Mouse (Mus musculus) heart, adult 2 months (tissue): ENCODE results near the gene Jaml. TPM values are rescaled to one million over a fixed set of nuclear protein-coding genes. Genes with fewer than 3 reads are reported as not detected.
A peak's percentile ranks its signal among the peaks of the same experiment; 100 is the strongest.
"Not testable (repeated sequence)": the region's sequence is repeated elsewhere in the genome, so short reads cannot be mapped to it uniquely, and the experiment has no call there.

Source experiments
- DNase-seq, 2 experiments: peaks; one replicate each; pipeline ENCODE4 v3.0.0; 2021
- H3K27ac ChIP-seq: fragments of 200-600 bp; 2 replicates; pipeline ENCODE4 v1.8.1; 2022
- H3K27me3 ChIP-seq: fragments of 200-500 bp; 2 replicates; pipeline ENCODE4 v1.6.1; 2012; ENCODE audit warnings: mild to moderate bottlenecking, low read length, inconsistent platforms, mixed read lengths; ENCODE audit not compliant: control insufficient read depth, insufficient read depth
- H3K36me3 ChIP-seq: fragments of 200-500 bp; 2 replicates; pipeline ENCODE4 v1.6.1; 2012; ENCODE audit warnings: low read length, inconsistent platforms; ENCODE audit not compliant: control insufficient read depth, insufficient read depth
- H3K4me1 ChIP-seq: fragments of 200-500 bp; 2 replicates; pipeline ENCODE4 v1.6.1; 2011; ENCODE audit warnings: low read length; ENCODE audit not compliant: control insufficient read depth, insufficient read depth
- H3K4me3 ChIP-seq: fragments of 200-600 bp; 2 replicates; pipeline ENCODE4 v1.8.1; 2022
- H3K79me2 ChIP-seq: fragments of 200-500 bp; replicated peaks from 2 replicates; pipeline ENCODE4 v1.6.1; 2012; ENCODE audit warnings: mild to moderate bottlenecking, inconsistent platforms, low read length, moderate library complexity, mixed read lengths; ENCODE audit not compliant: control insufficient read depth, insufficient read depth
- H3K9ac ChIP-seq: fragments of 200-500 bp; 2 replicates; pipeline ENCODE4 v1.6.1; 2012; ENCODE audit warnings: low read depth, mild to moderate bottlenecking, control low read depth, inconsistent platforms, low read length, mixed read lengths
- CTCF ChIP-seq: fragments of 200-600 bp; IDR thresholded peaks from 2 replicates; pipeline ENCODE4 v1.8.1; 2022; ENCODE audit warnings: antibody characterized with exemption, mild to moderate bottlenecking, moderate library complexity
- EP300 ChIP-seq: fragments of 200-500 bp; IDR thresholded peaks from 2 replicates; pipeline ENCODE4 v1.6.1; 2011; ENCODE audit warnings: low read depth, low read length, control low read depth; ENCODE audit not compliant: insufficient read depth
- POLR2A ChIP-seq: fragments of 200-500 bp; IDR thresholded peaks from 2 replicates; pipeline ENCODE4 v1.6.1; 2011; ENCODE audit warnings: mild to moderate bottlenecking, low read depth, low read length, control low read depth; ENCODE audit not compliant: insufficient read depth
- WGBS: fragments of 180-500 bp; shearing (Covaris S2); methylation state at CpG from one replicate; pipeline ENCODE4 v1.1.7; 2018; 5-methylcytosine and 5-hydroxymethylcytosine counted together
- intact Hi-C: fragments of 180-260 bp; cut with DNase I; formaldehyde crosslinking; loops from one replicate; pipeline ENCODE4 v1.15.1; 2025
- long read RNA-seq: library from polyadenylated mRNA; stranded (forward); transcript quantifications from one replicate; pipeline ENCODE4 v2.0.0, GENCODE M21; 2021
- polyA plus RNA-seq: library from polyadenylated mRNA; depleted of rRNA; stranded (reverse); fragments of >200 nt; gene quantifications from 2 replicates; pipeline ENCODE4 v1.2.3, GENCODE M21; 2012; rRNA removed
- total RNA-seq, 2 experiments: library from RNA; stranded (reverse); gene quantifications; 2 replicates each; pipeline ENCODE4 v1.2.3; 2021

Gene Jaml
- total RNA-seq (under 1 TPM; 0.20 to 0.29 TPM), polyA plus RNA-seq (0.14 and 0.18 TPM in 2 replicates)
- long read RNA-seq, result 0 reads

GRCm38 (mm10) chr9:45079011-45079410 is at the start of gene Jaml:
Gene Jaml (plus strand): TSS chr9:45079183.
- Histone ChIP-seq H3K79me2 (no peaks in the 10 kb centered on the region), H3K27ac (no peak within 1 kb of the TSS), H3K4me1 (no peaks in the 10 kb centered on the region), H3K36me3 (no peaks in the 10 kb centered on the region), H3K9ac (no peak within 1 kb of the TSS), H3K4me3 (no peak within 1 kb of the TSS), H3K27me3 (peaks cover 3% of the 10 kb centered on the region; the same call in 1 of the 2 replicates)
- peak in 1 of 2 experiments; percentile 18 for DNase-seq
- intact Hi-C loops, result loop anchor here (5.0 kb wide), 1 partner anchor 843 kb away; no protein-coding TSS in a partner anchor
- TF ChIP-seq EP300 (no peak), POLR2A (no peak), CTCF (no peak)
- 75% methylated on average over 5 of the region's 5 CpGs for WGBS

GRCm38 (mm10) chr9:45030341-45030740 is 48.6 kb upstream of the Jaml start:
- DNase-seq, result no peak
- no peak overlapping the region for H3K9ac ChIP-seq
- H3K4me3 ChIP-seq, result no peak overlapping the region
- TF ChIP-seq CTCF (no peak), EP300 (no peak), POLR2A (no peak)
- no peaks in the 10 kb centered on the region for H3K36me3 ChIP-seq
- 49% methylated on average over 6 of the region's 6 CpGs for WGBS
- H3K4me1 ChIP-seq, result no peaks in the 10 kb centered on the region
- no peaks in the 10 kb centered on the region for H3K79me2 ChIP-seq
- H3K27ac ChIP-seq, result no peak overlapping the region
- intact Hi-C loops, result no loop called here
- H3K27me3 ChIP-seq, result peaks cover 1% of the 10 kb centered on the region; the same call in 1 of the 2 replicates

- H3K4me1 ChIP-seq, result no peaks in the 10 kb centered on the region
- H3K27ac ChIP-seq, result no peak overlapping the region
- no peak overlapping the region for H3K4me3 ChIP-seq
- H3K36me3 ChIP-seq, result no peaks in the 10 kb centered on the region
- no peak overlapping the region for H3K9ac ChIP-seq
- peaks cover 1% of the 10 kb centered on the region; the same call in 1 of the 2 replicates for H3K27me3 ChIP-seq
- 26% methylated on average over 2 of the region's 2 CpGs for WGBS
- intact Hi-C loops, result no loop called here
- H3K79me2 ChIP-seq, result no peaks in the 10 kb centered on the region
- TF ChIP-seq POLR2A (no peak), CTCF (no peak), EP300 (no peak)
- DNase-seq, result no peak
These were observed 46.7 kb upstream of the Jaml start for GRCm38 (mm10) chr9:45032261-45032660.

GRCm38 (mm10) chr9:45034526-45034925 is 44.5 kb upstream of the Jaml start:
- no peak for DNase-seq
- Histone ChIP-seq H3K4me1 (no peaks in the 10 kb centered on the region), H3K27ac (no peak overlapping the region), H3K27me3 (peaks cover 1% of the 10 kb centered on the region; the same call in 1 of the 2 replicates), H3K9ac (no peak overlapping the region), H3K36me3 (no peaks in the 10 kb centered on the region), H3K79me2 (no peaks in the 10 kb centered on the region), H3K4me3 (no peak overlapping the region)
- intact Hi-C loops, result no loop called here
- WGBS, result 82% methylated on average over 3 of the region's 3 CpGs
- TF ChIP-seq EP300 (no peak), CTCF (no peak), POLR2A (no peak)

GRCm38 (mm10) chr9:45037803-45038202 is 41.2 kb upstream of the Jaml start:
- H3K9ac ChIP-seq, H3K4me1 ChIP-seq, H3K27ac ChIP-seq, H3K79me2 ChIP-seq, intact Hi-C loops, H3K36me3 ChIP-seq, H3K4me3 ChIP-seq, DNase-seq: not testable (repeated sequence)
- peaks cover 11% of the 10 kb centered on the region for H3K27me3 ChIP-seq
- WGBS, result 63% methylated on average over 1 of the region's 1 CpGs

- H3K79me2 ChIP-seq, result no peaks in the 10 kb centered on the region
- no peak within 1 kb of the TSS for H3K27ac ChIP-seq
- H3K4me1 ChIP-seq, result no peaks in the 10 kb centered on the region
- peaks cover 9% of the 10 kb centered on the region for H3K27me3 ChIP-seq
- TF ChIP-seq POLR2A (no peak), EP300 (no peak), CTCF (no peak)
- intact Hi-C loops, result no loop called here
- no peak within 1 kb of the TSS for H3K4me3 ChIP-seq
- no peaks in the 10 kb centered on the region for H3K36me3 ChIP-seq
- H3K9ac ChIP-seq, result no peak within 1 kb of the TSS
- WGBS, result 55% methylated on average over 5 of the region's 5 CpGs
- no peak for DNase-seq
These were observed 39.5 kb upstream of the Jaml start, which contains the start of gene Mpzl2 for GRCm38 (mm10) chr9:45039499-45039898. Gene Mpzl2 (plus strand): TSS chr9:45039799.
